Mouse (Mus musculus): ENCODE results near the gene Rin3. TPM values are rescaled to one million over a fixed set of nuclear protein-coding genes. Genes with fewer than 3 reads are reported as not detected.

Gene Rin3
- polyA plus RNA-seq, 1 experiment from 2014 or later, result 9.0 TPM

DNA sequence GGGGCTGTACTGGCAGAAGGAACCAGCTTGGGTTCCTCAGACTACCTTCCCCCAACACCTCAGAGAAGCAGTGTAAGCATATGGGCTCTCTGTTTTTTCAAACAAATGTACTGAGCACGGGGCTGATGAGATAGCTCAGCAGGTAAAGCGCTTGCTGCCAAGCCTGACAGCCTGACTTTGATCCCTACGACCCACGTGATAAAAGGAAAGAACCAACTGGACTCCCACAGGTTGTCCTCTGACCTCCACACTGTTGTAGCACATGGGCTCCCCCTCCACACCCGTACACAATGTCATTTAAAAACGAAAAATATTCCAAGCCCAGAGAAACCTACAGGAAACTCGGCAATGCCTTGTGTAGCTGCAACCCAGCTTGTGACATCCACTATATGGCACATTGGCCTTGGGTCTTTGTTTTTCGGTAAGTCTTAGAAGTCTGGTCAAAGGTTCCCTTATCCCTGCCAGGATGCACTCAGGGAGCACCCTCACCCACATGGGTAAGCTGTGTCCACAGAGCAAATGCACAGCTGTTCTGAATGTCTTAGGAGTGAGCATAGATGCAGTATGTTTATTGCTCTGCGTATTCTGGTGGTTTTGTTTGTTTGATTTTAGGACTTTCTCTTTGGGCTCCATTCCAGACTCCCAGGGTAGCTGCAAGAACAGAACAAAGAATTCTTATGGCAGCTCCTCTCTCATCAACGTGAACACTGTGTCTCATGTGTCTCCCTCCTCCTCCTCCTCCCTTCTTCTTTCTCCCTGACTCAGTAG lies 22.4 kb downstream of the Rin3 start:
- Histone ChIP-seq H3K9ac (no peak overlapping the region), H3K9me3 (replicated peaks) (no peaks in the 10 kb centered on the region), H3K4me3 (no peak overlapping the region), H3K36me3 (no peaks in the 10 kb centered on the region), H3K4me1 (replicated peaks) (peaks cover 80% of the 10 kb centered on the region), H3K27ac (no peak overlapping the region), H3K4me2 (no peak overlapping the region), H3K27me3 (no peaks in the 10 kb centered on the region)
- ATAC-seq (replicated peaks; ENCODE audit: insufficient number of reproducible peaks, insufficient read depth, low FRiP score, low read depth), result no peak
- 63% methylated on average over 10 of the region's 10 CpGs for WGBS

- peaks cover 63% of the 10 kb centered on the region for H3K4me1 ChIP-seq (replicated peaks)
These were observed 25.2 kb downstream of the Rin3 start for GRCm38 (mm10) chr12:102308001-102308456.

GRCm38 (mm10) chr12:102308457-102309011 lies 25.7 kb downstream of the Rin3 start:
- H3K4me3 ChIP-seq, result 0 out of 2 replicates have a peak overlapping the region, but pooled peaks have one; percentile 2
- peak; percentile 77 for ATAC-seq (replicated peaks; ENCODE audit: insufficient number of reproducible peaks, insufficient read depth, low FRiP score, low read depth)
- H3K36me3 ChIP-seq, result peaks cover 5% of the 10 kb centered on the region; the same call in 1 of the 2 replicates
- H3K27ac ChIP-seq, result peak overlapping the region; percentile 93
- WGBS, result 7% methylated on average over 16 of the region's 16 CpGs
- peaks cover 58% of the 10 kb centered on the region for H3K4me1 ChIP-seq (replicated peaks)
- no peaks in the 10 kb centered on the region for H3K9me3 ChIP-seq (replicated peaks)
- H3K27me3 ChIP-seq, result no peaks in the 10 kb centered on the region
- H3K9ac ChIP-seq, result no peak overlapping the region
- H3K4me2 ChIP-seq, result peak overlapping the region; percentile 46

More at GRCm38 (mm10) chr12:102308001-102308456, 25.2 kb downstream of the Rin3 start:
- no peaks in the 10 kb centered on the region for H3K27me3 ChIP-seq
- peaks cover 1% of the 10 kb centered on the region; the same call in 1 of the 2 replicates for H3K36me3 ChIP-seq
- WGBS, result 8% methylated on average over 6 of the region's 6 CpGs
- H3K4me2 ChIP-seq, result peak overlapping the region; percentile 46
- H3K9me3 ChIP-seq (replicated peaks), result no peaks in the 10 kb centered on the region
- H3K4me3 ChIP-seq, result 0 out of 2 replicates have a peak overlapping the region, but pooled peaks have one; percentile 2
- H3K27ac ChIP-seq, result peak overlapping the region; percentile 93
- ATAC-seq (replicated peaks; ENCODE audit: insufficient number of reproducible peaks, insufficient read depth, low FRiP score, low read depth), result peak; percentile 62
- no peak overlapping the region for H3K9ac ChIP-seq

DNA sequence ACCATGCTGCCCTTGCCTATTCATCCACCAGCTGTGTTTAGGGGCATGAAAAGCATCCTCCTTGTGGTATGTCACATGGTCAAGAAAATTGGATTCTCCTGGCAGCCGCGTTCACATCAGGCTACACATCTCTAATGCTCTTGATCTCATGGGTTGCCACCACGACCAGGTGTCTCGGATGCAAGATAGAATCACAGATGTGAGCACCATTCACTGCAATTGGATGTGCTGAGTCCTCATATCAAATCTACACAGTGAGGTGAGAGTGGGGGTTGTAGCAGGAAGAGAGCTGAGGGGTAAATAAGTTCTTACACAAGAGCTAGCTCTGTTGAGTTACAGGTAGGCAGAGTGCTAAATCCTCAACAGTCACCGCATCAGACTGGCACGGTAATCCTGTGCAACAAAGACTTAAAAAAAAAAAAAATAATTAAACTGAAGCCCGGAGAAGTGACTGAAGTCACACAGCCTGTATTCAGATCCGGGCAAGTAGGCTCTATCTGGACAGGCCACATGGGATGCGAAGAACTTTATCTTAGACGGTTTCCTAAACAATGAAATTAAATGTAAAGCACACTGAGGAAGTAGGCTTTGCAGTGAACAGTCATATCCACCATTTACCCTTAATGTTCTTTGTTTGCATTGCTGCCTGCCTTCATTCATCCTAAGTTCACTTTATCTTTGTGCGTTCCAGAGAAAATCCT lies 26.4 kb downstream of the Rin3 start:
- Histone ChIP-seq H3K27me3 (no peaks in the 10 kb centered on the region), H3K4me1 (replicated peaks) (peaks cover 51% of the 10 kb centered on the region), H3K36me3 (peaks cover 5% of the 10 kb centered on the region; the same call in 1 of the 2 replicates), H3K4me3 (no peak overlapping the region), H3K9ac (no peak overlapping the region), H3K9me3 (replicated peaks) (no peaks in the 10 kb centered on the region), H3K4me2 (no peak overlapping the region), H3K27ac (peak overlapping the region; percentile 93)
- 76% methylated on average over 11 of the region's 11 CpGs for WGBS
- no peak for ATAC-seq (replicated peaks; ENCODE audit: insufficient number of reproducible peaks, insufficient read depth, low FRiP score, low read depth)

GRCm38 (mm10) chr12:102309800-102310195 lies 26.9 kb downstream of the Rin3 start:
- no peak overlapping the region; the same call in 1 of the 2 replicates for H3K27ac ChIP-seq
- H3K4me2 ChIP-seq, result no peak overlapping the region
- no peaks in the 10 kb centered on the region for H3K27me3 ChIP-seq
- ATAC-seq (replicated peaks; ENCODE audit: insufficient number of reproducible peaks, insufficient read depth, low FRiP score, low read depth), result no peak
- peaks cover 45% of the 10 kb centered on the region for H3K4me1 ChIP-seq (replicated peaks)
- no peak overlapping the region for H3K4me3 ChIP-seq
- H3K36me3 ChIP-seq, result peaks cover 10% of the 10 kb centered on the region
- H3K9ac ChIP-seq, result no peak overlapping the region
- WGBS, result 79% methylated on average over 8 of the region's 8 CpGs
- no peaks in the 10 kb centered on the region for H3K9me3 ChIP-seq (replicated peaks)

- Histone ChIP-seq H3K27ac (no peak overlapping the region), H3K4me1 (replicated peaks) (peaks cover 41% of the 10 kb centered on the region), H3K4me2 (no peak overlapping the region), H3K9ac (no peak overlapping the region), H3K4me3 (no peak overlapping the region), H3K9me3 (replicated peaks) (no peaks in the 10 kb centered on the region), H3K36me3 (peaks cover 15% of the 10 kb centered on the region), H3K27me3 (no peaks in the 10 kb centered on the region)
- WGBS, result 93% methylated on average over 3 of the region's 3 CpGs
- no peak for ATAC-seq (replicated peaks; ENCODE audit: insufficient number of reproducible peaks, insufficient read depth, low FRiP score, low read depth)
These were observed 27.4 kb downstream of the Rin3 start for GRCm38 (mm10) chr12:102310261-102310660.

DNA sequence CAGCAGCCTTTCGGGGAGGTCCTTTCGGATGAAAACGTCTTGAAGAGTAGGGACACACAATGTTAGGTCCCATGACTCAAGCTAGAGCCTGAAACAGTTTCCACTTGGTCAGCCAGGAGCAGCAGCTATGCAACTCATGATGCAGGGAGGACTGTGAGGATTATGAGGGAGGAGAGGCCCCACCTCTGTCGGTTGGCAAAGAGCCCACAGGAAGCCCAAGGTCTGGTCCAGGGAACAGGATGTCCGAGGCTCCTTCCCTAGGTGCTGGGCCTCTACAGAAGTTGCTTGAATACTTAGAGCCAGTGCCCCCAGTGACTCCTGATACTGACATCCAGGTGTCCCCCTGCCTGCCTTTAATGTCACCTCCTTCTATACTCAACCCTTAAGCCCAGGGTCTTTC lies 28.6 kb downstream of the Rin3 start:
- H3K4me1 ChIP-seq (replicated peaks), result peaks cover 32% of the 10 kb centered on the region
- peaks cover 18% of the 10 kb centered on the region for H3K36me3 ChIP-seq
- no peaks in the 10 kb centered on the region for H3K27me3 ChIP-seq
- no peak for ATAC-seq (replicated peaks; ENCODE audit: insufficient number of reproducible peaks, insufficient read depth, low FRiP score, low read depth)
- 70% methylated on average over 5 of the region's 5 CpGs for WGBS
- no peak overlapping the region for H3K4me2 ChIP-seq
- H3K9me3 ChIP-seq (replicated peaks), result no peaks in the 10 kb centered on the region
- H3K9ac ChIP-seq, result no peak overlapping the region
- H3K27ac ChIP-seq, result no peak overlapping the region
- H3K4me3 ChIP-seq, result no peak overlapping the region

DNA sequence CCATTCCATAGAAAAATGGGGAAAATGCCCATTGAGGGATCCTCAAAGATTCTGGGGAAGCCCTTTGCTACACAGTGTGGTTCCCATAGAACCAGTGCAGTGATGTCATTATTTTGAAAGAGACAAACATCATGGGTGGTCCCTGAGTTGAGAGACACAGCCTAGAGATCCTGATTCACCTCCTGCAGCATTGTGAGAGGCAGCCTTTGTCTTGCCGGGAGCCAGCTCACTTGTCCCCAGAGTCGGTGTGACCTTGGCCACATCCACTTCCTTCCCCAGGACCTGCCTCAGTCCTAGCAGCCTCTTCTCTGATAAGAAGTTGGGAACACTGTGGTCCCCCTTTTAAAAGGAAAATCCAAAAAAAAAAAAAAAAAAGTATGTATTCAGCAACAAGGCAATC lies 36.3 kb downstream of the Rin3 start:
- H3K9ac ChIP-seq, result no peak overlapping the region
- H3K27me3 ChIP-seq, result no peaks in the 10 kb centered on the region
- no peak overlapping the region for H3K4me2 ChIP-seq
- peak; percentile 36; the same call in 1 of the 2 replicates for ATAC-seq (replicated peaks; ENCODE audit: insufficient number of reproducible peaks, insufficient read depth, low FRiP score, low read depth)
- WGBS, result 20% methylated on average over 2 of the region's 2 CpGs
- peaks cover 40% of the 10 kb centered on the region for H3K4me1 ChIP-seq (replicated peaks)
- H3K4me3 ChIP-seq, result no peak overlapping the region
- no peaks in the 10 kb centered on the region for H3K9me3 ChIP-seq (replicated peaks)
- peak overlapping the region; percentile 68 for H3K27ac ChIP-seq
- H3K36me3 ChIP-seq, result peaks cover 14% of the 10 kb centered on the region

DNA sequence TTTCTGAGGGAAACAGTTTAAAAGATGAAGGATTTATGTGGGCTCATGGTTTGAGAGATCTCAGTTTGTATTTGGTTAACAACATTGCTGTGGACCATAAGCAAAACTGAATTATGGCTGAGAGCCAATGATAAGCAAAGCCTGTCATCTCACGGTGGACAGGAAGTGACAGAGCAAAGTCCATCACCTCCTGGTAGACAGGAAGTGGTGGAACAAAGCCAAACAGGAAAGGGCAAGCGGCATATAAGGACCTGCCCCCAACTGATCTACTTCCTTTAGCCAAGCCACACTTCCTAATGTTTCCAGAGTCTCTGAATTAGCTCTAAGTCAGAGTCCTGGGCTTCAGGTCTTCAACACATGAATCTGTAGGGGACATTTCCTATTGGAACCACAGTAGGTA lies 37.1 kb downstream of the Rin3 start:
- Histone ChIP-seq H3K27ac (peak overlapping the region; percentile 68), H3K4me3 (no peak overlapping the region), H3K9ac (no peak overlapping the region), H3K4me1 (replicated peaks) (peaks cover 40% of the 10 kb centered on the region), H3K4me2 (no peak overlapping the region), H3K27me3 (no peaks in the 10 kb centered on the region), H3K36me3 (peaks cover 7% of the 10 kb centered on the region), H3K9me3 (replicated peaks) (no peaks in the 10 kb centered on the region)
- ATAC-seq (replicated peaks; ENCODE audit: insufficient number of reproducible peaks, insufficient read depth, low FRiP score, low read depth), result no peak
- WGBS, result 54% methylated on average over 2 of the region's 2 CpGs

DNA sequence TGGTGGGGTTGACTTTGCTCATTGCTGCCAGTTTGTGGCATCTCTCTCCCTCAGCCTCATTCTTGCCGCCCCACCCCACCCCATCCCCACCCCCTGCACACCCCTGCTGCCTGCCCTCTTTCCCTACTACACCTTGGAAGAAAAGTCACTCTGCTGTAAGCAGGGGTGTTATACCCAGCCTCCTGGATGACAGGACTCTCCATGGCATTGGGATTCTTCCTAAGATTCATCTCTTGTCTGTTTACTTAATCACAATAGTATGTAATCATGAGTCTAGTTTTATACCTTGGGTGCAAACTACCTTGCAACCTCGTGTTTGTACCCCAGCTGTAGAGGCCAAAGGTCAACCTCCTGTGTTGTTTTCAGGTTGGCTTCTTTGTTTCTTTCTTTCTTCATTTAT lies 37.5 kb downstream of the Rin3 start:
- ATAC-seq (replicated peaks; ENCODE audit: insufficient number of reproducible peaks, insufficient read depth, low FRiP score, low read depth), result no peak
- no peak overlapping the region for H3K4me3 ChIP-seq
- peaks cover 40% of the 10 kb centered on the region for H3K4me1 ChIP-seq (replicated peaks)
- H3K27ac ChIP-seq, result peak overlapping the region; percentile 68
- no peaks in the 10 kb centered on the region for H3K9me3 ChIP-seq (replicated peaks)
- H3K36me3 ChIP-seq, result peaks cover 3% of the 10 kb centered on the region
- no peak overlapping the region for H3K4me2 ChIP-seq
- no peaks in the 10 kb centered on the region for H3K27me3 ChIP-seq
- 69% methylated on average over 2 of the region's 2 CpGs for WGBS
- no peak overlapping the region for H3K9ac ChIP-seq

DNA sequence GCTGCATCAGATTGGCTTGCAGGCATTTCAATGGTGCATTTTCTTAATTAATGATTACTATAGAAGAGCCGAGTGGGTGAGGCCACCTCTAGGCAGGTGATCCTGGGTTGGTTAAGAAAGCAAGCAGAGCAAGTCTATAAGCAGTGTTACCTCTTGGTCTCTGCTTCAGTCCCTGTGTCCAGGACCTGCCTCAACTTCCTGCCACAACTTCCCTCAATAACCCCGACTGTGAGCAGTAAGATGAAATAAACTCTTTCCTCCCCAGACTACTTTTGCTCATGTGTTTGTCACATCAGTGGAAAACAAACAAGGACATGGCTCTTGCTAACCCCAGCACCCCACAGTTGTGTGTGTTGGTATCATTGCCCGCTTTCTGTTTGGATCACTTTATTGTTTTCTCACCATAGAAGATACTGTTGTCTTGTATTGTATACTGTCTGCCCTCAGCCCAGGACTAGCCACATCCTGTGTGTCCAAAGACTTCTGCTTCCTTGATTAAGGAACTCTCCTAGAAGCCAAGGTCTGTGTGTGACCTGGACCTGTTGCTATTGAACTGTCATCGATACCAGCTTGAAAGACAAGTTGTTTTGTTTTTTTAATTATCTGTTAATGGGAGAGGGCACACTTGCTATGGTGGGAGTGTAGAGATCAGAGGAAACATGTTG lies 38.3 kb downstream of the Rin3 start:
- Histone ChIP-seq H3K27me3 (no peaks in the 10 kb centered on the region), H3K4me1 (replicated peaks) (peaks cover 40% of the 10 kb centered on the region), H3K9me3 (replicated peaks) (no peaks in the 10 kb centered on the region), H3K9ac (no peak overlapping the region), H3K27ac (no peak overlapping the region), H3K36me3 (0 out of 2 replicates have a peak, but pooled peaks cover 4% of the 10 kb centered on the region), H3K4me2 (no peak overlapping the region), H3K4me3 (no peak overlapping the region)
- 70% methylated on average over 4 of the region's 4 CpGs for WGBS
- no peak for ATAC-seq (replicated peaks; ENCODE audit: insufficient number of reproducible peaks, insufficient read depth, low FRiP score, low read depth)

Data from heart, embryonic 15.5 days (tissue).